Mouse (Mus musculus): ENCODE measurements around the gene Ednrb.

Gene Ednrb

DNA sequence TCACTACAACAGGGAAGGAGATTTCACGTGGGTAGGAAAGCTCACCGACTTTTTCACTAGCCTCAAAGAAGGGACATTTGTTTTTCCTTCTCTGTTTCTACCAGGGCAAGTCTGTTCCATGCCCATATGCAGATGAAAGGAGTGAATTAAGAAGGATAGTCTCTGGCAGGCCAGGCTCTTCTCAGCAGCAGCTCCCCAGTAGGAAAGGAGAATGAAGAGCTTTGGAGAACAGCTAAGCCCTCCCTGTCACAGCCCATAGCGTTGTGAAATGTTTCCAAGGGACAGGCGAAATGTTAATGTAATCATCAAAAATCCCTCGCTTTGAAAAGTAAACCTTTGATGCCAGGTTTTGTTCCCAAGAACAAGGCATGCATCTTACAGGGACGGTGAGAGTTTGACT, 76.7 kb downstream of the Ednrb start:
- no peak for DNase-seq (ENCODE audit: low read depth, low spot score)

Measured in skeletal muscle tissue, adult 2 months (tissue).